Mouse (Mus musculus) olfactory bulb, adult 2 months (tissue): ENCODE results near the gene Lrrc3c.

ENCODE experiments used
- CTCF ChIP-seq: fragments of 200-500 bp; IDR thresholded peaks from 2 replicates; pipeline ENCODE4 v1.5.1; 2012; ENCODE audit warnings: low read depth, mild to moderate bottlenecking, low read length, moderate library complexity; ENCODE audit not compliant: insufficient read depth
- POLR2A ChIP-seq: fragments of 200-500 bp; IDR thresholded peaks from 2 replicates; pipeline ENCODE4 v1.6.1; 2012; ENCODE audit warnings: mild to moderate bottlenecking, low read depth, low read length, moderate library complexity; ENCODE audit not compliant: insufficient read depth

- TF ChIP-seq POLR2A (no peak), CTCF (no peak)
These were observed 44.1 kb upstream of the Lrrc3c start for GRCm38 (mm10) chr11:98553966-98554365.
